In genomic region chr12:84175659-84176061, GRCm38 (mm10) we compare ENCODE assay signal across 8 mouse cellular contexts. TPM values are rescaled to one million over a fixed set of nuclear protein-coding genes. Genes with fewer than 3 reads are reported as not detected.
DNase-seq lines count a peak whose midpoint lies in the region; ATAC-seq and TF ChIP-seq lines count a peak whose summit lies in the region.

No protein-coding gene starts in this region.

- 0 out of 2 replicates have a peak, but pooled peaks have one; percentile 5 for TF ChIP-seq CTCF in kidney, adult 2 months (conservative IDR thresholded peaks at IDR 0.05; ENCODE audit: insufficient read depth, insufficient read length, low read depth, low read length)

- H3K4me2 ChIP-seq in embryonic facial prominence, embryonic 11.5 days (ENCODE audit: low read depth, low read length): peak overlapping the region; percentile 85
- peak overlapping the region; percentile 70 for H3K4me2 ChIP-seq in limb, embryonic 14.5 days (replicated peaks; ENCODE audit: low read depth, low read length, severe bottlenecking)
- peak overlapping the region; percentile 55 for H3K4me2 ChIP-seq in midbrain, embryonic 16.5 days (ENCODE audit: low read length)

- no peak for TF ChIP-seq POLR2A in kidney, adult 2 months (IDR thresholded peaks at IDR 0.05; ENCODE audit: low read depth, low read length)
- no peak for TF ChIP-seq POLR2A in limb, embryonic 14.5 days (IDR thresholded peaks at IDR 0.05; ENCODE audit: borderline replicate concordance, extremely low read depth, insufficient read depth, insufficient read length)

- H3K27me3 ChIP-seq in embryonic facial prominence, embryonic 11.5 days (ENCODE audit: control insufficient read depth, insufficient read depth, low read length): no peaks in the 10 kb centered on the region
- no peaks in the 10 kb centered on the region for H3K27me3 ChIP-seq in kidney, adult 2 months (replicated peaks; ENCODE audit: control insufficient read depth, insufficient read depth, low read length)
- H3K27me3 ChIP-seq in limb, embryonic 14.5 days (ENCODE audit: control insufficient read depth, insufficient read depth, low read length): no peaks in the 10 kb centered on the region
- no peaks in the 10 kb centered on the region for H3K27me3 ChIP-seq in midbrain, embryonic 16.5 days (ENCODE audit: control insufficient read depth, insufficient read depth, low read depth, low read length)

- peak; percentile 89 to 91 for DNase-seq in urinary bladder, adult 18-20 months (ENCODE audit: low spot score in 2 of 2)
- DNase-seq in urinary bladder, postnatal 10 days (ENCODE audit: low spot score): no peak
- DNase-seq in embryonic facial prominence, embryonic 11.5 days (ENCODE audit: low spot score): peak; percentile 78
- peak; percentile 91 to 96 for DNase-seq in heart, adult 18-20 months
- DNase-seq in kidney, adult 2 months: peak; percentile 96
- peak; percentile 82 for DNase-seq in limb, embryonic 14.5 days (ENCODE audit: low spot score)
- peak; percentile 91 to 97 for DNase-seq in spleen, postnatal 10 days (ENCODE audit: low spot score in 2 of 2)

- peak overlapping the region; percentile 38 for H3K4me3 ChIP-seq in embryonic facial prominence, embryonic 11.5 days (ENCODE audit: low read depth, low read length)
- peak overlapping the region; percentile 43 for H3K4me3 ChIP-seq in kidney, adult 2 months (ENCODE audit: insufficient read depth, low read depth, low read length)
- peak overlapping the region; percentile 42 for H3K4me3 ChIP-seq in limb, embryonic 14.5 days (replicated peaks; ENCODE audit: low read length)
- peak overlapping the region; percentile 34 for H3K4me3 ChIP-seq in midbrain, embryonic 16.5 days (ENCODE audit: low read depth, low read length)

- H3K36me3 ChIP-seq in embryonic facial prominence, embryonic 11.5 days (replicated peaks; ENCODE audit: control insufficient read depth, insufficient read depth, low read depth, low read length): peaks cover 12% of the 10 kb centered on the region
- peaks cover 1% of the 10 kb centered on the region for H3K36me3 ChIP-seq in kidney, adult 2 months (ENCODE audit: control insufficient read depth, insufficient read depth, low read length)
- H3K36me3 ChIP-seq in limb, embryonic 14.5 days (ENCODE audit: control insufficient read depth, insufficient read depth, low read length): peaks cover 34% of the 10 kb centered on the region
- H3K36me3 ChIP-seq in midbrain, embryonic 16.5 days (ENCODE audit: control insufficient read depth, insufficient read depth, low read length): peaks cover 9% of the 10 kb centered on the region

- peak overlapping the region; percentile 75 for H3K9ac ChIP-seq in embryonic facial prominence, embryonic 11.5 days (replicated peaks; ENCODE audit: low read length)
- peak overlapping the region; percentile 63 for H3K9ac ChIP-seq in limb, embryonic 14.5 days (ENCODE audit: low read depth, low read length, severe bottlenecking)
- H3K9ac ChIP-seq in midbrain, embryonic 16.5 days (ENCODE audit: low read depth, low read length): peak overlapping the region; percentile 62

- peak; percentile 60 for ATAC-seq in embryonic facial prominence, embryonic 11.5 days (replicated peaks; ENCODE audit: insufficient number of reproducible peaks, low FRiP score, low TSS enrichment, low read depth)
- ATAC-seq in limb, embryonic 14.5 days (ENCODE audit: low FRiP score, low read depth): peak; percentile 51
- peak; percentile 87 for ATAC-seq in midbrain, embryonic 16.5 days

- no peaks in the 10 kb centered on the region for H3K9me3 ChIP-seq in embryonic facial prominence, embryonic 11.5 days (replicated peaks; ENCODE audit: control insufficient read depth, low read length)
- no peaks in the 10 kb centered on the region for H3K9me3 ChIP-seq in limb, embryonic 14.5 days (ENCODE audit: control insufficient read depth, low read length)
- H3K9me3 ChIP-seq in midbrain, embryonic 16.5 days (replicated peaks; ENCODE audit: control insufficient read depth, low read length, poor library complexity, severe bottlenecking): no peaks in the 10 kb centered on the region

- peaks cover 13% of the 10 kb centered on the region for H3K4me1 ChIP-seq in embryonic facial prominence, embryonic 11.5 days (ENCODE audit: control insufficient read depth, insufficient read depth, low read length)
- peaks cover 50% of the 10 kb centered on the region for H3K4me1 ChIP-seq in kidney, adult 2 months (ENCODE audit: control insufficient read depth, insufficient read depth, low read length)
- peaks cover 58% of the 10 kb centered on the region for H3K4me1 ChIP-seq in limb, embryonic 14.5 days (ENCODE audit: control insufficient read depth, insufficient read depth, low read length)
- peaks cover 25% of the 10 kb centered on the region for H3K4me1 ChIP-seq in midbrain, embryonic 16.5 days (ENCODE audit: control insufficient read depth, insufficient read depth, low read length)

- WGBS in embryonic facial prominence, embryonic 11.5 days: under 1% methylated on average over 20 of the region's 20 CpGs
- WGBS in kidney, adult 2 months: 0% methylated on average over 20 of the region's 20 CpGs
- WGBS in limb, embryonic 14.5 days: under 1% methylated on average over 13 of the region's 20 CpGs
- under 1% methylated on average over 20 of the region's 20 CpGs for whole genome bisulfite sequencing in midbrain, embryonic 16.5 days

- H3K27ac ChIP-seq in embryonic facial prominence, embryonic 11.5 days (replicated peaks; ENCODE audit: low read depth, low read length): peak overlapping the region; percentile 76
- peak overlapping the region; percentile 92 for H3K27ac ChIP-seq in kidney, adult 2 months (ENCODE audit: insufficient read depth, low read depth, low read length)
- peak overlapping the region; percentile 87 for H3K27ac ChIP-seq in limb, embryonic 14.5 days (replicated peaks; ENCODE audit: low read depth, low read length)
- peak overlapping the region; percentile 85 for H3K27ac ChIP-seq in midbrain, embryonic 16.5 days (ENCODE audit: low read length)

RNA-seq across cellular contexts. Expression of gene Pnma1, which starts 27.4 kb away (rescaled TPM):
- polyA plus RNA-seq in embryonic facial prominence, embryonic 11.5 days (2014; fragmentation: Nextera tagmentation; extraction: Ambion mirVana): 0.88 and 1.0 TPM in 2 replicates
- under 1 TPM in 1 of 2 experiments, not detected in 1; 0.22 TPM for total RNA-seq in heart, adult 18-20 months (2021)
- polyA plus RNA-seq in kidney, adult 2 months (2012; rRNA removed): 0.05 TPM in 1 of 2 replicates, not detected in the other
- 0.24 and 0.39 TPM in 2 replicates for polyA plus RNA-seq in limb, embryonic 14.5 days (2012; rRNA removed)
- 0.55 and 0.83 TPM in 2 replicates for polyA plus RNA-seq in limb, embryonic 14.5 days (2014; fragmentation: Nextera tagmentation; extraction: Ambion mirVana)
- 8.2 and 9.3 TPM in 2 replicates for polyA plus RNA-seq in midbrain, embryonic 16.5 days (2015; fragmentation: Nextera tagmentation; extraction: Ambion mirVana)

RNA-seq across cellular contexts. Expression of gene Elmsan1, which starts 43.0 kb away (rescaled TPM):
- 3.6 and 4.1 TPM in 2 replicates for polyA plus RNA-seq in embryonic facial prominence, embryonic 11.5 days (2014; fragmentation: Nextera tagmentation; extraction: Ambion mirVana)
- 10 to 100 TPM; 10.5 to 13.3 TPM for total RNA-seq in heart, adult 18-20 months (2021)
- polyA plus RNA-seq in kidney, adult 2 months (2012; rRNA removed): 6.7 and 7.4 TPM in 2 replicates
- 14.4 and 18.1 TPM in 2 replicates for polyA plus RNA-seq in limb, embryonic 14.5 days (2012; rRNA removed)
- 10.5 and 11.8 TPM in 2 replicates for polyA plus RNA-seq in limb, embryonic 14.5 days (2014; fragmentation: Nextera tagmentation; extraction: Ambion mirVana)
- polyA plus RNA-seq in midbrain, embryonic 16.5 days (2015; fragmentation: Nextera tagmentation; extraction: Ambion mirVana): 2.7 and 3.6 TPM in 2 replicates
